Mouse (Mus musculus): ENCODE measurements around the gene Aanat.
"Not testable (repeated sequence)": the region's sequence is repeated elsewhere in the genome, so short reads cannot be mapped to it uniquely, and the experiment has no call there.

Gene Aanat

GRCm38 (mm10) chr11:116575396-116575795, 10.8 kb upstream of the Aanat start:
- no peak for DNase-seq

- DNase-seq, result no peak
Observed at GRCm38 (mm10) chr11:116579280-116579679, 7.0 kb upstream of the Aanat start.

GRCm38 (mm10) chr11:116580031-116580652, 6.1 kb upstream of the Aanat start:
- DNase-seq, result no peak

- DNase-seq, result peak; percentile 75
Observed at GRCm38 (mm10) chr11:116580711-116581375, 5.4 kb upstream of the Aanat start.

- DNase-seq, result peak; percentile 87
Observed at GRCm38 (mm10) chr11:116581376-116581814, 4.8 kb upstream of the Aanat start, which contains the start of gene Ube2o. Ube2o (minus strand) TSS chr11:116581447.

GRCm38 (mm10) chr11:116585682-116586081, 550 bp upstream of the Aanat start:
- no peak for DNase-seq

- DNase-seq, result peak; percentile 76
Observed at GRCm38 (mm10) chr11:116586801-116587631, 784 bp downstream of the Aanat start.

GRCm38 (mm10) chr11:116589020-116589531, 2.8 kb downstream of the Aanat start:
- no peak for DNase-seq

- no peak for DNase-seq
Observed at GRCm38 (mm10) chr11:116589574-116589973, 3.3 kb downstream of the Aanat start.

- DNase-seq, result no peak
Observed at GRCm38 (mm10) chr11:116591621-116592020, 5.4 kb downstream of the Aanat start.

- DNase-seq, result peak; percentile 98
Observed at GRCm38 (mm10) chr11:116592428-116592827, 6.2 kb downstream of the Aanat start.

- no peak for DNase-seq
Observed at GRCm38 (mm10) chr11:116593345-116593744, 7.1 kb downstream of the Aanat start.

- DNase-seq, result no peak
Observed at GRCm38 (mm10) chr11:116596766-116597165, 10.5 kb downstream of the Aanat start.

GRCm38 (mm10) chr11:116598193-116598592, 12.0 kb downstream of the Aanat start:
- no peak for DNase-seq

- DNase-seq, result no peak
Observed at GRCm38 (mm10) chr11:116599230-116599629, 13.0 kb downstream of the Aanat start.

- no peak for DNase-seq
Observed at GRCm38 (mm10) chr11:116601166-116601565, 14.9 kb downstream of the Aanat start.

- DNase-seq, result no peak
Observed at GRCm38 (mm10) chr11:116602043-116602442, 15.8 kb downstream of the Aanat start.

GRCm38 (mm10) chr11:116603339-116603738, 17.1 kb downstream of the Aanat start:
- DNase-seq, result no peak

GRCm38 (mm10) chr11:116604097-116604496, 17.9 kb downstream of the Aanat start:
- DNase-seq, result no peak

- no peak for DNase-seq
Observed at GRCm38 (mm10) chr11:116607717-116608116, 21.5 kb downstream of the Aanat start.

- DNase-seq, result peak; percentile 92
Observed at GRCm38 (mm10) chr11:116609965-116610630, 23.9 kb downstream of the Aanat start.

- not testable (repeated sequence) for DNase-seq
Observed at GRCm38 (mm10) chr11:116611168-116611567, 24.9 kb downstream of the Aanat start.

- no peak for DNase-seq
Observed at GRCm38 (mm10) chr11:116611883-116612282, 25.7 kb downstream of the Aanat start.
